Mouse (Mus musculus): ENCODE data around the gene Pkd2.

DNA sequence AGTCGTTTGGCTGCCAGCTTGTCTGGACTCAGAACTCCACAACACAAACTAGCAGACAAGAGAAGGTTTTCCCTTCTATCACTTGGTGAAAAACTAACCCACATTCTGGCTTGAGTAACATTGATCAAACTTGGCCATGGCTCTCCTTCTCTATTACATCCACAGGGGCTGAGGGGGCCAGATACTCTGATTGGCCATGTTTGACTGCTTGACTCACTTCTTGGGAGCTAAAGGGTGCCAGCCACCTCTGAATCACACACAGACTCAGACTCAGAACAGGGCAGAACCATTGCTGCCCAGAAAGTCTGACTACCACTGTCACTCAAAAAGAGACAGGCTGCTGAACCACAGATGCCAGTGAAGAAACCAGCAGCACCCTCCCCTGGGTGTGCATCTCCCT, 6.2 kb upstream of the Pkd2 start:
- TF ChIP-seq TCF12 (IDR thresholded peaks at IDR 0.05; ENCODE audit: low read depth, low read length) (no peak), CTCF (conservative IDR thresholded peaks at IDR 0.05 in 1 of 2, IDR thresholded peaks at IDR 0.05 in 1 of 2; ENCODE audit: low read depth in 2 of 2, low read length in 2 of 2) (no peak), POLR2A (IDR thresholded peaks at IDR 0.05; ENCODE audit: low read depth, low read length) (no peak), MAX (IDR thresholded peaks at IDR 0.05; ENCODE audit: low read length) (no peak), ZMIZ1 (IDR thresholded peaks at IDR 0.05; ENCODE audit: low read depth, low read length) (no peak), BHLHE40 (IDR thresholded peaks at IDR 0.05; ENCODE audit: low read depth, low read length) (no peak), EP300 (IDR thresholded peaks at IDR 0.05; ENCODE audit: low read length) (no peak), USF1 (IDR thresholded peaks at IDR 0.05; ENCODE audit: low read depth, low read length) (no peak), MYC (IDR thresholded peaks at IDR 0.05; ENCODE audit: low read depth, low read length) (no peak), SMC3 (IDR thresholded peaks at IDR 0.05; ENCODE audit: low read depth, low read length) (no peak), MAZ (IDR thresholded peaks at IDR 0.05; ENCODE audit: low read depth, low read length) (no peak)

Data from CH12.LX (cell line).